Mouse (Mus musculus): ENCODE results near the gene Tspan4. TPM values are rescaled to one million over a fixed set of nuclear protein-coding genes. Genes with fewer than 3 reads are reported as not detected.

Tspan4 gene
- total and polyA plus RNA-seq, 2 experiments from 2014 or later, result 72.2 to 84.2 TPM

DNA sequence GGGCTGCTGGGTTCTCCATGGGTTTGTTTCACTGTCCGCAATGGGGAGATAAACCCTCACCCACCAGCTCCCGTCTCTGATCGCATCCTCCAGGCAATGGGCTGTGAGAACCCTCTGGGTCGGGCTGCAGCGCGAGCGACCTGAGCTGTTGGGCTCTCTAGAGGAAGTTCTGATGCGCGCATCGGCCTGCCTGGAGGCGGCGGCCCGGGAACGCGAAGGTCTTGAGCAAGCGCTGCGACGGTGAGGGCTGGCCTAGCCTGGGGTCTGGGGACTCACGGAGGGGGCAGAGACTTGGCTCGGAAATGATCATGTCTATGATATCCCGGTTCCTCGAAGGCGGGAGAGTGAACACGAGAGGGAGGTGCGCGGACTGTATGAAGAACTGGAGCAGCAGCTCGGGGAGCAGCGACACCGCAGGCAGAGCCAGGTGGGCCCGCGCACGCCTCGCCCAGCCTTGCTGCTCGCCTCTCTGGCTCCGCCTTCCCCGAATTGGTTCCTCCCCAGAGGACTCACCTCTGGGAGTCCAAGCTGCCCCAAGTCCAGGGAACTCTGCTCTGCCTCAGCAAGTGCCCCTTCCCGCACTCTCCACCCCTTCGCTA lies 10.3 kb upstream of the Tspan4 start:
- no peaks in the 10 kb centered on the region for H3K9me3 ChIP-seq (replicated peaks; ENCODE audit: control insufficient read depth, low read length)
- ATAC-seq (ENCODE audit: insufficient read depth, low read depth) (no peak), DNase-seq (ENCODE audit: low spot score) (no peak)
- peaks cover 26% of the 10 kb centered on the region for H3K4me1 ChIP-seq (ENCODE audit: control insufficient read depth, insufficient read depth)
- peak overlapping the region; percentile 36 for H3K4me3 ChIP-seq (ENCODE audit: low read depth, low read length)
- H3K9ac ChIP-seq (replicated peaks; ENCODE audit: low read depth, low read length), result peak overlapping the region; percentile 9; the same call in 1 of the 2 replicates
- peak overlapping the region; percentile 78 for H3K27ac ChIP-seq (ENCODE audit: low read depth)
- peaks cover 9% of the 10 kb centered on the region for H3K36me3 ChIP-seq (replicated peaks; ENCODE audit: control insufficient read depth, insufficient read depth, low read length)
- peak overlapping the region; percentile 53 for H3K4me2 ChIP-seq (ENCODE audit: low read depth, low read length)
- H3K27me3 ChIP-seq (ENCODE audit: control insufficient read depth, insufficient read depth, low read length), result peaks cover 16% of the 10 kb centered on the region; the same call in 1 of the 2 replicates
- WGBS, result 16% methylated on average over 36 of the region's 38 CpGs
- no peak for TF ChIP-seq CTCF (IDR thresholded peaks at IDR 0.05; ENCODE audit: low read depth)
- TF ChIP-seq EP300 (IDR thresholded peaks at IDR 0.05; ENCODE audit: low read depth), result no peak

GRCm38 (mm10) chr7:141465388-141466044 lies 9.5 kb upstream of the Tspan4 start:
- H3K9ac ChIP-seq (replicated peaks; ENCODE audit: low read depth, low read length), result peak overlapping the region; percentile 9; the same call in 1 of the 2 replicates
- peak overlapping the region; percentile 53 for H3K4me2 ChIP-seq (ENCODE audit: low read depth, low read length)
- 0 out of 2 replicates have a peak overlapping the region, but pooled peaks have one; percentile 36 for H3K4me3 ChIP-seq (ENCODE audit: low read depth, low read length)
- ATAC-seq (ENCODE audit: insufficient read depth, low read depth) (no peak), DNase-seq (ENCODE audit: low spot score) (no peak)
- TF ChIP-seq CTCF (IDR thresholded peaks at IDR 0.05; ENCODE audit: low read depth), result no peak
- H3K9me3 ChIP-seq (replicated peaks; ENCODE audit: control insufficient read depth, low read length), result no peaks in the 10 kb centered on the region
- H3K27ac ChIP-seq (ENCODE audit: low read depth), result peak overlapping the region; percentile 64
- H3K4me1 ChIP-seq (ENCODE audit: control insufficient read depth, insufficient read depth), result peaks cover 33% of the 10 kb centered on the region
- peaks cover 9% of the 10 kb centered on the region for H3K36me3 ChIP-seq (replicated peaks; ENCODE audit: control insufficient read depth, insufficient read depth, low read length)
- peaks cover 16% of the 10 kb centered on the region; the same call in 1 of the 2 replicates for H3K27me3 ChIP-seq (ENCODE audit: control insufficient read depth, insufficient read depth, low read length)
- 38% methylated on average over 10 of the region's 10 CpGs for WGBS

- H3K27me3 ChIP-seq (ENCODE audit: control insufficient read depth, insufficient read depth, low read length), result peaks cover 16% of the 10 kb centered on the region; the same call in 1 of the 2 replicates
- peak overlapping the region; percentile 64 for H3K27ac ChIP-seq (ENCODE audit: low read depth)
- peak; percentile 37 for DNase-seq (ENCODE audit: low spot score)
These were observed 9.0 kb upstream of the Tspan4 start for GRCm38 (mm10) chr7:141466045-141466394.

DNA sequence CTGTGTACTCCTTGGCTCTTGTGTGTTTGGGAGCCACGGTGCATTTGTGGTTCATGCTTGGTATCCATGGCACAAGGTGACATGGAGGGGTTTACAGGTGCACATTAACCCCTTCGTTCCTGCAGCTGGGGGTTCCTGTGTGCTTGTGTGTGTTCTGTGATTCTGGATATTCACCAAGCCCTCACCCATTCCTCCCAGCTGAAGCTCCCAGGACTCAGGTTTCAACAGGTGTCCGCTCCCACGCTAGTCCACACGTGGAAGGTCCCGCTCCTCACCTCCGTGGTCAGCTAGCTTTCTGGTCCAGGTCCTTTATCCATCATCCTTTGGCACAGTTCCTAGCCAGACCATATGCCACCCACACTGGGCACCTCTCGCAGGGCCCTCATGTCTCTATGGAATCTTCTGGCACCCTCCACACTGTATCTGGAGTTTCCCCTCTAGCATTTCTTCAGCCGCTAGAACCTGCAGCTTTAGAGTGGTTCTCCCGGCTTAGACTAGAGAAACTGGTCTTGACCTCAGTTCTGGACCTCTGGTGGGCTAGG lies 8.4 kb upstream of the Tspan4 start:
- no peak for DNase-seq (ENCODE audit: low spot score)
- Histone ChIP-seq H3K9me3 (replicated peaks; ENCODE audit: control insufficient read depth, low read length) (no peaks in the 10 kb centered on the region), H3K9ac (replicated peaks; ENCODE audit: low read depth, low read length) (peak overlapping the region; percentile 71), H3K36me3 (replicated peaks; ENCODE audit: control insufficient read depth, insufficient read depth, low read length) (peaks cover 20% of the 10 kb centered on the region), H3K27ac (ENCODE audit: low read depth) (peak overlapping the region; percentile 97), H3K4me3 (ENCODE audit: low read depth, low read length) (peak overlapping the region; percentile 63), H3K4me1 (ENCODE audit: control insufficient read depth, insufficient read depth) (peaks cover 23% of the 10 kb centered on the region), H3K4me2 (ENCODE audit: low read depth, low read length) (peak overlapping the region; percentile 66), H3K27me3 (ENCODE audit: control insufficient read depth, insufficient read depth, low read length) (peaks cover 16% of the 10 kb centered on the region; the same call in 1 of the 2 replicates)
- no peak for TF ChIP-seq EP300 (IDR thresholded peaks at IDR 0.05; ENCODE audit: low read depth)
- no peak for TF ChIP-seq CTCF (IDR thresholded peaks at IDR 0.05; ENCODE audit: low read depth)
- ATAC-seq (ENCODE audit: insufficient read depth, low read depth), result no peak
- WGBS, result 60% methylated on average over 10 of the region's 10 CpGs

More at GRCm38 (mm10) chr7:141466045-141466394, 9.0 kb upstream of the Tspan4 start:
- H3K9ac ChIP-seq (replicated peaks; ENCODE audit: low read depth, low read length), result no peak overlapping the region
- peaks cover 14% of the 10 kb centered on the region for H3K36me3 ChIP-seq (replicated peaks; ENCODE audit: control insufficient read depth, insufficient read depth, low read length)
- 68% methylated on average over 7 of the region's 7 CpGs for WGBS
- no peak for ATAC-seq (ENCODE audit: insufficient read depth, low read depth)
- TF ChIP-seq EP300 (IDR thresholded peaks at IDR 0.05; ENCODE audit: low read depth) (no peak), CTCF (IDR thresholded peaks at IDR 0.05; ENCODE audit: low read depth) (no peak)
- 0 out of 2 replicates have a peak overlapping the region, but pooled peaks have one; percentile 53 for H3K4me2 ChIP-seq (ENCODE audit: low read depth, low read length)
- no peak overlapping the region for H3K4me3 ChIP-seq (ENCODE audit: low read depth, low read length)
- H3K9me3 ChIP-seq (replicated peaks; ENCODE audit: control insufficient read depth, low read length), result no peaks in the 10 kb centered on the region
- peaks cover 29% of the 10 kb centered on the region for H3K4me1 ChIP-seq (ENCODE audit: control insufficient read depth, insufficient read depth)

GRCm38 (mm10) chr7:141467230-141468030 lies 7.6 kb upstream of the Tspan4 start, which contains the start of gene Cd151:
TSS of gene Cd151 (plus strand) at chr7:141467392.
- Histone ChIP-seq H3K27me3 (ENCODE audit: control insufficient read depth, insufficient read depth, low read length) (peaks cover 16% of the 10 kb centered on the region; the same call in 1 of the 2 replicates), H3K9me3 (replicated peaks; ENCODE audit: control insufficient read depth, low read length) (no peaks in the 10 kb centered on the region), H3K9ac (replicated peaks; ENCODE audit: low read depth, low read length) (peak within 1 kb of the TSS; percentile 71), H3K4me3 (ENCODE audit: low read depth, low read length) (peak within 1 kb of the TSS; percentile 63), H3K4me2 (ENCODE audit: low read depth, low read length) (peak within 1 kb of the TSS; percentile 66), H3K4me1 (ENCODE audit: control insufficient read depth, insufficient read depth) (peaks cover 23% of the 10 kb centered on the region), H3K27ac (ENCODE audit: low read depth) (peak within 1 kb of the TSS; percentile 97), H3K36me3 (replicated peaks; ENCODE audit: control insufficient read depth, insufficient read depth, low read length) (peaks cover 27% of the 10 kb centered on the region)
- ATAC-seq (ENCODE audit: insufficient read depth, low read depth) (peak; percentile 78), DNase-seq (ENCODE audit: low spot score) (peak; percentile 84)
- under 1% methylated on average over 52 of the region's 52 CpGs for WGBS
- TF ChIP-seq EP300 (IDR thresholded peaks at IDR 0.05; ENCODE audit: low read depth) (no peak; the same call in 1 of the 2 replicates), CTCF (IDR thresholded peaks at IDR 0.05; ENCODE audit: low read depth) (no peak)
